Mouse (Mus musculus) small intestine, adult 2 months (tissue): ENCODE results near the gene Scamp4.

Source experiments
- CTCF ChIP-seq: fragments of 200-500 bp; IDR thresholded peaks from 2 replicates; pipeline ENCODE4 v1.5.1; 2012; ENCODE audit warnings: low read depth, mild to moderate bottlenecking, control low read depth, inconsistent platforms, low read length, moderate library complexity, mixed read lengths; ENCODE audit not compliant: insufficient replicate concordance, insufficient read length; ENCODE audit errors: extremely low read depth
- POLR2A ChIP-seq: fragments of 200-500 bp; IDR thresholded peaks from 2 replicates; pipeline ENCODE4 v1.6.1; 2012; ENCODE audit warnings: low read depth, mild to moderate bottlenecking, control low read depth, inconsistent platforms, low read length, moderate library complexity

- TF ChIP-seq POLR2A (no peak), CTCF (no peak)
These were observed 23.1 kb downstream of the Scamp4 start for GRCm38 (mm10) chr10:80625764-80626163.
